Mouse (Mus musculus) c-Kit-positive CD71-positive TER-119-positive erythroid progenitor cells, embryonic 14.5 days (primary cell): ENCODE measurements around the gene Gm20671.
"Not testable (repeated sequence)": the region's sequence is repeated elsewhere in the genome, so short reads cannot be mapped to it uniquely, and the experiment has no call there.

ENCODE experiments used
- DNase-seq: peaks from one replicate; pipeline ENCODE4 v3.0.0-alpha.2; 2013; ENCODE audit warnings: low spot score

Gene Gm20671

GRCm38 (mm10) chr5:32785313-32785915 lies 41.5 kb downstream of the Gm20671 start, which contains the start of gene Pisd:
Pisd (minus strand) TSS chr5:32785646.
- DNase-seq, result peak; percentile 90

- DNase-seq, result peak; percentile 24
Measured at GRCm38 (mm10) chr5:32784726-32785125, 42.2 kb downstream of the Gm20671 start.

- DNase-seq, result no peak
Measured at GRCm38 (mm10) chr5:32781596-32781995, 45.3 kb downstream of the Gm20671 start.

GRCm38 (mm10) chr5:32778168-32778567 lies 48.7 kb downstream of the Gm20671 start:
- DNase-seq, result no peak

- no peak for DNase-seq
Measured at GRCm38 (mm10) chr5:32772361-32772760, 54.5 kb downstream of the Gm20671 start.

- no peak for DNase-seq
Measured at GRCm38 (mm10) chr5:32767636-32768373, 59.1 kb downstream of the Gm20671 start.

DNA sequence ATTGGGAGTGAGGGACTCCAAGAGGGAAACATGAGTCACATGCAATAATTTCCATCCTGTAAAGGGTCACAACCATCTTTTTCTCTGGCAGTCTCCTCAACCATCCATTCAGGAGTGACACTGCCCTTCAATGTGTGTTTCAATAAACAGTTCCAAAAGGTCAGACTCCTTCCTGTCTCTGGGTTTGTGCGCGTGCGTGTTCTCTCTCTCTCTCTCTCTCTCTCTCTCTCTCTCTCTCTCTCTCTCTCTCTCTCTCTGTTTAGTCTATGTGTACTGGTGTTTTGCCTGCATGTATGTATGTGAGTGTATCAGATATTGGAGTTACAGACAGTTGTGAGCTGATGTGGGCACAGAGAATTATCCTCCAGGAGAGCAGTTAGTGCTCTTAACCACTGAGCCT lies 59.9 kb downstream of the Gm20671 start:
- DNase-seq, result no peak

- DNase-seq, result no peak
Measured at GRCm38 (mm10) chr5:32761566-32762140, 65.3 kb downstream of the Gm20671 start.

DNA sequence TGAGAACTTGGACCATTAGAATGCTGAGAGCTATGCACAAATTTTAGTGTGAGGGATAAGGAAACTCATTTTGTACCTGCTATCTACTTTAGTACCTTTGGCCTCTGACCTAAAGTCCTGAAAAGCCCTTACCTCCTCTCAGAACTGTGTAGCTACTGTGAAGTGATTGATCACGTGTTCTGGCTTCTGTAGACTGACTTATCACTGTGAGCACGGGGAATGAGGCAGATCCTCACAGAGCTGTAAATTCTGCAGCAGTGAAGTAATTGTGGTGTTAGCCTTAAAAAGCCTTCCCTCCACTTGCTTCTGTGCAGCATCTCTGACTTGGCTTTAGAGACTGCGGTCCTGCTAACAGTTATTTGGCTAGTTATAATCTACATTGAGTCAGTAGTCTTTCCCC lies 66.1 kb downstream of the Gm20671 start:
- no peak for DNase-seq

DNA sequence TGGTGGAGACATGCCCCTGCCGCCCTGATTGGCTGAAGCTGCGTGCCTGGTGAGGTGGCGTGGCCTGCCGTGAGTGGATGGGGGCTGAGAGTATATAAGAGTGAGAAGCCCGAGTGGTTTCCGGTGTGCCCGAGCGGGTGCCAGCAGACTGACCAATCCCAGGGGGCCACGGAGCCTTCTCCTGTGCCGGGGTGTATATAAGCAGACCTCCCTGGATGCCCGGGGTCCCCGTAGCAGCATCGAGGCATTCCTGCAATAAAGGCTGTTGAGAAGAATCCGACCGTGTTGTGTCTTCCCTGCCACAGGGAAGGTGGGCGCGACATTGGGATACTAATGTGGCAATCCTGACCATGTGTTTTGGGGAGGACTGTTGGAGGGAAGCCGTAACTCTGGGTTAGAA lies 66.6 kb downstream of the Gm20671 start:
- not testable (repeated sequence) for DNase-seq

- no peak for DNase-seq
Measured at GRCm38 (mm10) chr5:32759662-32760061, 67.2 kb downstream of the Gm20671 start.

- DNase-seq, result no peak
Measured at GRCm38 (mm10) chr5:32756141-32756540, 70.8 kb downstream of the Gm20671 start.

- no peak for DNase-seq
Measured at GRCm38 (mm10) chr5:32751736-32752135, 75.2 kb downstream of the Gm20671 start.

DNA sequence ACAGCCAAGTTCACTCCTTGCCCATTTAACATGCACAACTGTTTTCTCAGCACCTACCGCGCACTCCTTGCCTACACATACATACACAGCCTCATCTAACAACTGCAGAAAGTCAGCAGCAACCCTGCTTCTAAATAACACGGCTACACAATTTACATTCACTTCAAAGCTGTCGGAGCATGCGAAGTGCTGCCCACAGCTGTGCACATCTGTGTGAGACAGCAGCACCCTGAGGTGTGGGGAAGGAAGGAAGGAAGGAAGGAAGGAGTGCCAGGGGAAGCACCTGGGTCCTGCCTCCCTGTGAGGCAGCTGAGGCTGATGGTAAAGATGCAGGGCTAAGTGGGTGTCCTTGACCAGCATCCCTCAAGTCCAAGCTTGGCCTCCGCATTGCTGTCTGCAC lies 78.0 kb downstream of the Gm20671 start:
- no peak for DNase-seq

GRCm38 (mm10) chr5:32747650-32748375 lies 79.1 kb downstream of the Gm20671 start:
- DNase-seq, result peak; percentile 34

DNA sequence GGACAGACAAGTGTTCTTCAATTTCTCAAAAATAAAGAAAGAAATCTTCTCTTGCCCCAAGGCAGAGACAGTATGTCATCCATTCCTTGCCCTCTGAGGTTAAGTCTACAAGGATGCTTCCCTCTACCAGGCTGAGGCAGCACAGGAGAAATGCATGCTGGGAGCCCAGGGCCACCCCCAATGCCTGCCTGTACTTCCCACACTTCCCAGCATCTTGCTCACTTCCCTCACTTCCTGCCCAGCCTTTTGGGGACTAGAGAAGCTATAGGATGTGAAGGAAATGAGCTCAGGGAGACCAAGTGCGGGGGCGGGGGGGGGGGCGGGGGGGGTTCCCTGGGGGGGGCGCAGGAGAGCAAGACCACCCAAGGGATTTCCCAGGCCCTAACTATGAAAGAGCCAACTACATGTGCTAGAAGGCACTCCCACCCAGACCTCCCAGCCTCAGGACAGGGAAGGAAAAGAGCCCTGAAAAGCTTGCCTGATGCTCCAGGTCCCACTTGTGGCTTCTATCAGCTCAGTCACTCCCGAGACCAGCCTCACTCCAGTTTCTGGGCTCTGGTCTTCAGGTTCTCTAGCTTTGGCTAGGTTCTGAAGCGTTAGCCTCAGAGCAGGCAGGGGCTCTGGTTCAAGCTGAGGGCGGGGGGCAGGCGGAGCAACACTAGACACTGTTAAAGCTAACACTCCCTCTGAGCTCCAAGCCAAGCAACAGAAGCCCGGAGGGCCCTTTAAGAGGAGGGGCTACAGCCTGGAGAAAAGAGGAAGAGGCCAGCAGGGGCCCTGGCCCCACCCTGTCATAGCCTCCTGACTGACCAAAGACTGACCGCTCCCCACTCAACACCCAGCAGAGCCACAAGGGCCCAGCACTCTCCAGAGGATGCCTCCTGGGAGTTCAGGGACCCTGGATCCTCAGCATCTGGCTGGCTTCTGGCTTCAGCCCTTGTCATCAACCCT lies 80.9 kb downstream of the Gm20671 start:
- DNase-seq, result no peak

GRCm38 (mm10) chr5:32742149-32742548 lies 84.8 kb downstream of the Gm20671 start:
- no peak for DNase-seq

GRCm38 (mm10) chr5:32741377-32741776 lies 85.5 kb downstream of the Gm20671 start:
- DNase-seq, result not testable (repeated sequence)

GRCm38 (mm10) chr5:32740850-32741249 lies 86.1 kb downstream of the Gm20671 start:
- DNase-seq, result not testable (repeated sequence)

DNA sequence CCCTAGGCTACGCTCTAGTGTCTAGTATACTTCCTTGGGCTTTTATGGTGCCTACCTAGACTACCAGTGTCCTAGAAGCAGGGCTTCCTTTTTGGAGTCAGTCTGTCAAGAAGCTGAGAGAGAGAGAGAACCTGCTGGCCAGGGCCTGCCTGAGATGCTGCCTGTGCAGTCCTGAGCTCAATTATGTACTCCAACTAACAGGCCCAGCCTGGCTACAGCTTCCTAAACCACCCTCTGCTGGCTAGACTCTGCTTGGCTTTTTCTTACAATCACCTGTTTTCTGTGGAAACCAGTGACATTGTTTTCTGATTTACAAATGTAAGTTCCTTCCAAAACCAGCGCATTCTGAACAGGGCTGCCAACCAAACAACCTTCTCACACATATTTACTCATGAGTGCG lies 86.8 kb downstream of the Gm20671 start:
- DNase-seq, result no peak

DNA sequence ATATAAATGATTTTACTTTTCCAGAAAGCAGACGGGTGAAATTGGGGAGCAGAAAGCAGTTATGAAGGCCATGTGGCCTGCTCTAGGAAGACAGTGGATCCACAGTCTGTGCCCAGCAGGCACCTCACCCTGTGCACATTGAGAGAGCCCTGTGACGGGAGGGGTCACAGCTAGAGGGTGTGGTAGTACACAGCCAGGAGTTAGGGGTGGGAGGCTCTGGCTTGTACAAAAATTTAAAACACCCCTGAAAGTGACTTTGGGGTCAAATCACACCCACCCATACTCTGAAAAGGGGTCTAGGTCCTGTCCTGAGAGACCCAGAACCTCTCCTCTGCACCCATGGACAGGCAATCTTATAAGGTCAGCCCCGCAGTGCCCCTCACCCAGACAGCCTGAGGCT lies 90.1 kb downstream of the Gm20671 start:
- not testable (repeated sequence) for DNase-seq
